Mouse (Mus musculus) embryonic facial prominence, embryonic 14.5 days (tissue): ENCODE data around the gene Sh3bp5. TPM values are rescaled to one million over a fixed set of nuclear protein-coding genes. Genes with fewer than 3 reads are reported as not detected.

ENCODE experiments used
- ATAC-seq: fragments of 200-750 bp; cut with Nextera tagmentation; 2 replicates; pipeline ENCODE4 v1.8.0; 2017; ENCODE audit warnings: low read depth, moderate number of reproducible peaks, moderate TSS enrichment
- DNase-seq: peaks from one replicate; pipeline ENCODE4 v3.0.0-alpha.2; 2015; ENCODE audit warnings: low spot score
- H3K27ac ChIP-seq: fragments of 300-500 bp; sonication (generic); replicated peaks from 2 replicates; pipeline ENCODE4 v1.5.1; 2014; ENCODE audit warnings: low read depth, mild to moderate bottlenecking, low read length, moderate library complexity
- H3K27me3 ChIP-seq: fragments of 300-500 bp; sonication (generic); replicated peaks from 2 replicates; pipeline ENCODE4 v1.6.1; 2014; ENCODE audit warnings: low read length; ENCODE audit not compliant: control insufficient read depth, insufficient read depth
- H3K36me3 ChIP-seq: fragments of 300-500 bp; sonication (generic); 2 replicates; pipeline ENCODE4 v1.6.1; 2014; ENCODE audit warnings: low read length, mixed read lengths; ENCODE audit not compliant: control insufficient read depth, insufficient read depth
- H3K4me1 ChIP-seq: fragments of 300-500 bp; sonication (generic); 2 replicates; pipeline ENCODE4 v1.6.1; 2014; ENCODE audit warnings: antibody characterized with exemption, low read length; ENCODE audit not compliant: control insufficient read depth, insufficient read depth
- H3K4me2 ChIP-seq: fragments of 300-500 bp; sonication (generic); 2 replicates; pipeline ENCODE4 v1.6.1; 2014; ENCODE audit warnings: low read depth, mild to moderate bottlenecking, low read length, moderate library complexity, mixed read lengths
- H3K4me3 ChIP-seq: fragments of 300-500 bp; sonication (generic); 2 replicates; pipeline ENCODE4 v1.5.1; 2014; ENCODE audit warnings: low read depth, mild to moderate bottlenecking, low read length
- H3K9ac ChIP-seq: fragments of 300-500 bp; sonication (generic); 2 replicates; pipeline ENCODE4 v1.6.1; 2014; ENCODE audit warnings: low read depth, mild to moderate bottlenecking, low read length, moderate library complexity, mixed read lengths
- H3K9me3 ChIP-seq: fragments of 300-500 bp; sonication (generic); 2 replicates; pipeline ENCODE4 v1.6.1; 2016; ENCODE audit warnings: low read length; ENCODE audit not compliant: control insufficient read depth
- WGBS: fragments of 180-500 bp; shearing (Covaris S2); extraction: QIAGEN DNeasy Blood & Tissue Kit; methylation state at CpG from one replicate; pipeline ENCODE4 v1.1.7; 2014; 5-methylcytosine and 5-hydroxymethylcytosine counted together
- polyA plus RNA-seq: library from polyadenylated mRNA; unstranded; fragments of >200 nt; fragmentation: Nextera tagmentation; extraction: Ambion mirVana; gene quantifications from 2 replicates; pipeline ENCODE4 v1.2.1, GENCODE M21; 2014

Gene Sh3bp5
- polyA plus RNA-seq, 1 experiment from 2014 or later = 19.7 TPM

DNA sequence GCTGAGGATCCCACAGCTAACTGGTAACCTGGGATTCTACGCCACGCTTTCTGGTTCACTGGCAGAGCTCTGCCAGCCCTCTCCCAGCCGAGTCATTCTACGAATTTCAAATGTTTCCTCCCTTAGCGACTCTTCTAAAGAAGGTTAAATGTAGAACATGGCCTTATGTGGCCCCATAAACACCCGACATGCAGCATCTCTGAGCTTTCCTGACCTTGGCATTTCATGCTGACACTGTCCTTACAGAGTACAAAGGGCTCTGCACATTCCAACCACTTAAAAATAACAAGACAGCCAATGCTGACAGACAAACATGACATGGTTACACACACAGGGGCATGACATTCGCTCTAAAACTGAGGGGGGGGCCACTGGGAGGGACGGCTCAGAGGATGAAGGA lies 27.2 kb downstream of the Sh3bp5 start:
- no peak overlapping the region for H3K9ac ChIP-seq
- 45% methylated on average over 8 of the region's 8 CpGs for WGBS
- no peak overlapping the region for H3K27ac ChIP-seq
- no peak for ATAC-seq
- no peaks in the 10 kb centered on the region for H3K9me3 ChIP-seq
- no peak overlapping the region for H3K4me3 ChIP-seq
- H3K36me3 ChIP-seq = 0 out of 2 replicates have a peak, but pooled peaks cover 15% of the 10 kb centered on the region
- peaks cover 2% of the 10 kb centered on the region for H3K4me1 ChIP-seq
- H3K4me2 ChIP-seq = no peak overlapping the region
- no peak for DNase-seq
- H3K27me3 ChIP-seq = no peaks in the 10 kb centered on the region

DNA sequence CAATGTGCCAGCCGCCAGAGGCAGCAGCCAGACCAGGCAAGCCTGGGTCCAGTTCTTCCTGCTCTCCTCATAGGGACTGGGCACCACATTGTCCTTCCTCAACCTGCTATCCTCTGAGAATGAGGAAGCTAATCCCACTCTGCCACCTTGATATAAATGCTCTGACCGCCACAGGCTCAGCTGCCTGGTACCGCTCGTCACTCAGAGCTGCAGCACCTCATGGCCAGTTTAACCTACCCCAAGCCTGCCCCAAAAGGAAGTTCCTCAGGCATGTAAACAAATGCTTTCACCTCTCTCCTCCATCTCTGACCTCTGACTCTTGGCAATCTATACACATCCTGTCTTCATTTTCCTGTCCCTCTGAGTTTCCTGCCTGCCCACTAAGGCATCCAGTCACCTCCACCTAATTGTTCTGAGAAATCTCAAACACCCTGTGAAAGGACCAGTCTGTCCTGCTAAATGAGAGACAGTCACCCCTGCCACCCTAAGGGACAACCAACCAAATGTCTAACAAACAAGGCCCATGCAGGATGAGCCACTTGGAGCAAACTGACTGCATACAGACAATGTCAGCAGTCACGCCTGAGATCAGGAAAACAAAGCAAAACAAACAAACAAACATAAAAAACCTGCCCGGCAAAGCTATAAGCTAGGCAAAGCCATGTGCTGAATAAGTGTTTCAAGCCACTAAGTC lies 27.8 kb downstream of the Sh3bp5 start:
- Histone ChIP-seq H3K9ac (no peak overlapping the region), H3K36me3 (0 out of 2 replicates have a peak, but pooled peaks cover 15% of the 10 kb centered on the region)

DNA sequence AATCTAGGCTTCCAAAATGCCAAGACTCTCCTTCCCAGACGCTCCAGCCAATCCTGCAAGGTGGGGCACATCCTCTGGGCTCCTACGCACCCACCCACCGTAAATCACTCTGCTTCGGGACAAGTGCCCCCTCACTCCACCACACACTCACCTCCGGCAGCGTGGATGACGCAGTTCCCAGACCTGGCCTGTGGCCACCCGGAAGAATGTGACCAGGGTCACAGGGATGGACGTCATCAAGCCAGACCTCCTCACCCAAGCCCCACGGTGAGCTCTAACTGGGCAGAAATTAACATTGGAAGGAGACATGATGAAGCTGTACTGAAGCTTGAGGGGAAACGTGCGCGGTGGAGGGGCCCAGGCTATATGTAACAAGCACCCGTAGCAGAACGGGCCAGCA lies 28.7 kb downstream of the Sh3bp5 start:
- 0 out of 2 replicates have a peak, but pooled peaks cover 15% of the 10 kb centered on the region for H3K36me3 ChIP-seq
- 74% methylated on average over 15 of the region's 15 CpGs for WGBS

More for the DNA sequence above, 27.8 kb downstream of the Sh3bp5 start:
- Histone ChIP-seq H3K27me3 (no peaks in the 10 kb centered on the region), H3K27ac (no peak overlapping the region), H3K4me1 (no peaks in the 10 kb centered on the region; the same call in 1 of the 2 replicates), H3K9me3 (no peaks in the 10 kb centered on the region), H3K4me2 (no peak overlapping the region), H3K4me3 (no peak overlapping the region)
- ATAC-seq = no peak
- DNase-seq = no peak
- WGBS = 29% methylated on average over 5 of the region's 6 CpGs

DNA sequence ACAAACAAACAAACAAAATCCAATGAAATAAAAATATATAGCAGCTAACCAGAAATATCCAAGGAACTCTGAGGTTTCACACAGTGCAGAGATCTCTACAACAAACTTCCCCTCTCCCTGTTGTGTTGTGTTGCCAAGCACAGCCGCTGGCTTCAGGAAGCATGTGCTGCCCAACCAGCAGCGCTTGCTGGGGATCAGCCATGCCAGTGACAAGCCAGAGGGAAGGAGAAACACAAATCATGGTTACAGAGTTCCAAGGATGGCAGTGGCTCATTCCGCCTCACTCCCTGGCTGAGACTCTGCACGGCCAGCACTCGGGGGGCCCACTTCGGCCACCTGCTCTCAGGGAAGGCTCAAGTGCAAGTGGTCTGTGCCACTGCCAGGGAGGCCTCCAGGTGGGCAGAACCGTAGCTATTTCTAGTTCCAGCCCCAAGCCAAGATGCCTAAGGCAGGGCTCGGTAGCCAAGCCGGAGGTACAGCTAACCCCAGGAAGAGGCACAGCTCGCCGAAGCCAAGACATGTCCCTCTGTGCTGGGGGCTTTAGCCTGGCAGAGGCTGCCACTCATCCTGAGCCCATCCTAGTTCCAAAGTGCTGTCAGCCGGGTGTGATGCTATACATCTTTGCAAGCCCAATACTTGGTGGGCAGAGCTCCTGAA lies 29.6 kb downstream of the Sh3bp5 start:
- no peak overlapping the region for H3K27ac ChIP-seq
- H3K27me3 ChIP-seq = no peaks in the 10 kb centered on the region
- no peaks in the 10 kb centered on the region for H3K4me1 ChIP-seq
- no peak overlapping the region for H3K4me2 ChIP-seq
- H3K36me3 ChIP-seq = 0 out of 2 replicates have a peak, but pooled peaks cover 14% of the 10 kb centered on the region
- ATAC-seq = no peak
- DNase-seq = no peak
- 77% methylated on average over 12 of the region's 12 CpGs for WGBS
- no peak overlapping the region for H3K4me3 ChIP-seq
- H3K9ac ChIP-seq = no peak overlapping the region
- no peaks in the 10 kb centered on the region for H3K9me3 ChIP-seq

More for the DNA sequence above, 28.7 kb downstream of the Sh3bp5 start:
- Histone ChIP-seq H3K9me3 (no peaks in the 10 kb centered on the region), H3K27ac (no peak overlapping the region), H3K4me3 (no peak overlapping the region), H3K27me3 (no peaks in the 10 kb centered on the region), H3K4me1 (no peaks in the 10 kb centered on the region; the same call in 1 of the 2 replicates), H3K9ac (no peak overlapping the region), H3K4me2 (no peak overlapping the region)
- no peak for DNase-seq
- no peak for ATAC-seq

DNA sequence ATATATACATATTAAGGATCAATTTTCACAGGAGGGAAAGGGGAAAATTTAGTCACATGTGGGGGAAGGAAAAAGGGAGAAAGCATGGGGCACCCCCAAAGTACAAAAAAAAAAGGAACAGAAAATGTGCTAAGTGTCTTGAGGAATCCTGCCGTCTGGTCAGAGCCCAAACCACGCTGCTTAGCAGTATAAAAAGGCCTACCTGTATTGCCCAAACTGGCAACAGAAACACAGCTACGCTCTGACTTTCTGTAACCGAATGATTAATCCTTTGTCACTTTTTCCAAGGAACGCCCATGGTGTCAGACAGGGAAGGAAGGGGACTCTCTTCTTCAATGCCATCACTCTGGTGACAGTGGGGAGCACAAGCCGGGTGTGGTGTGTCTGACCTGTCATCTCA lies 30.2 kb downstream of the Sh3bp5 start:
- DNase-seq = no peak
- Histone ChIP-seq H3K4me2 (no peak overlapping the region), H3K27me3 (no peaks in the 10 kb centered on the region), H3K9ac (no peak overlapping the region), H3K4me1 (no peaks in the 10 kb centered on the region), H3K9me3 (no peaks in the 10 kb centered on the region), H3K4me3 (no peak overlapping the region), H3K36me3 (0 out of 2 replicates have a peak, but pooled peaks cover 9% of the 10 kb centered on the region), H3K27ac (no peak overlapping the region)
- no peak for ATAC-seq
- whole genome bisulfite sequencing = 85% methylated on average over 6 of the region's 6 CpGs

DNA sequence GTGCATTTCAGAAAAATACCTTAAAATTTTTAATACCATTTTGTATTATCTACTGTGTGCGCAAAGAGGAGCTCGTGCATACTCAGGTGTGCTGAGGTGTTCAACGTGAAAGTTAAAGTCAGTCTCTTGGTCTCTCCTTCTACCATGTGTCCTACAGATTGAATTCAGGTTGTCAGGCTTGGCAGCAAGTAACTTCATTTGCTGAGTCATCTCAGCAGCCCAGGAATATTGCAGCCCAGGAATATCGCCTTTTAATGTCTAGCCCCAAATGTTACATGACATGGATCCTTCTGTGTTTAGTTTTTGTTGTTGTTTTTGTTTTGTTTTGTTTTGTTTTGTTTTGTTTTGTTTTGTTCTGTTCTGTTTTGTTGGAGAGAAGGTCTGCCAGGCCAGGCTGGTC lies 31.2 kb downstream of the Sh3bp5 start:
- Histone ChIP-seq H3K27me3 (no peaks in the 10 kb centered on the region), H3K36me3 (0 out of 2 replicates have a peak, but pooled peaks cover 3% of the 10 kb centered on the region), H3K9me3 (no peaks in the 10 kb centered on the region), H3K4me3 (no peak overlapping the region), H3K4me2 (no peak overlapping the region), H3K9ac (no peak overlapping the region), H3K4me1 (no peaks in the 10 kb centered on the region), H3K27ac (no peak overlapping the region)
- no peak for DNase-seq
- WGBS = 91% methylated on average over 4 of the region's 4 CpGs
- no peak for ATAC-seq

DNA sequence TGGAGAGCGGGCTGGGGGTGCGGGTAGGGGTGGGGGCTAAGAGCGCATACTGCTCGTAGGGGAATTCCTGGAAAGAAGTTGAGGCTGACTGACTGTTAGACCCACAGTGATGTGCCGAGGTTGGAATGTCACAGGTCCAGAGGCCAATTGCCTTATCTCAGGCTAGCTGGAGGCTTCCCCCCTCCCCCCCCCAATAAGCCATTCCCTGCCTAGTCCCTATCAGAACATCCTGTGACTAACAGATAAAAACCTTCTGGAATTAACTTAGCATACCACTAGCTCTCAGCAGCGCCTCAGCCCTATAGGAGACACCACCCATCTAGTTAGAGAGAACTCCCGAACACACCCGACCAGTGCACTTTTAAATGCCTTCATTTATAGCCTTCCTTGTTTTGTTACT lies 31.9 kb downstream of the Sh3bp5 start:
- ATAC-seq (no peak), DNase-seq (no peak)
- Histone ChIP-seq H3K27ac (no peak overlapping the region), H3K27me3 (no peaks in the 10 kb centered on the region), H3K4me3 (no peak overlapping the region), H3K9me3 (no peaks in the 10 kb centered on the region), H3K9ac (no peak overlapping the region), H3K4me1 (0 out of 2 replicates have a peak, but pooled peaks cover 3% of the 10 kb centered on the region), H3K36me3 (no peaks in the 10 kb centered on the region), H3K4me2 (no peak overlapping the region)
- 63% methylated on average over 8 of the region's 8 CpGs for WGBS

DNA sequence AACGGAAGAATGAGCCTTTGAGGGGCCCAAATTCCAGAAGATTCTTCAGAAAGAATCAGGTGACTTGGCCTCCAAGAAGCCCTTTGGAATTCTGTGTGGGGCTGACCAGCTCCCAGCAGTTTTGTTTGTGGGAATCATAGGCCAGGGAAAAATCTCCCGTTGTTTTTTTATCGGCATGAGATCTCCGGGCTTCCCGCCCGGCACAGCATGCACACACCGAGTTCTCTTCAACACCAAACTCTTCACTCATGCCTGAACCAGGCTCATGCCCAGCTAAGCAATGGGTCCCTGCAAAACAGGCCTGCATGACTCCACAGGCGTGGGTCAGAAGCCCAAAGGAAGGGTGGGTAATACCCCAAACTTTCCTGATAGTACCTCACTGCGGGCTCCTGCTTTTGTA lies 32.3 kb downstream of the Sh3bp5 start:
- no peak overlapping the region for H3K4me3 ChIP-seq
- no peaks in the 10 kb centered on the region for H3K36me3 ChIP-seq
- H3K4me1 ChIP-seq = 0 out of 2 replicates have a peak, but pooled peaks cover 3% of the 10 kb centered on the region
- WGBS = 68% methylated on average over 9 of the region's 9 CpGs
- ATAC-seq (no peak), DNase-seq (no peak)
- H3K9ac ChIP-seq = no peak overlapping the region
- H3K4me2 ChIP-seq = no peak overlapping the region
- no peaks in the 10 kb centered on the region for H3K9me3 ChIP-seq
- no peaks in the 10 kb centered on the region for H3K27me3 ChIP-seq
- H3K27ac ChIP-seq = no peak overlapping the region
